Mouse (Mus musculus): ENCODE data around the gene Iqgap1. TPM values are rescaled to one million over a fixed set of nuclear protein-coding genes. Genes with fewer than 3 reads are reported as not detected.

Gene Iqgap1
- 26.9 and 27.3 TPM in 2 replicates for polyA plus RNA-seq (2016; fragmentation: Nextera tagmentation; extraction: Ambion mirVana)

GRCm38 (mm10) chr7:80825843-80826403, at the start of gene Iqgap1:
Iqgap1 (minus strand) TSS chr7:80825974.
- Histone ChIP-seq H3K27me3 (replicated peaks) (no peaks in the 10 kb centered on the region), H3K9ac (no peak within 1 kb of the TSS), H3K4me2 (replicated peaks) (no peak within 1 kb of the TSS), H3K9me3 (no peaks in the 10 kb centered on the region), H3K4me1 (no peaks in the 10 kb centered on the region; the same call in 1 of the 2 replicates), H3K36me3 (no peaks in the 10 kb centered on the region), H3K4me3 (no peak within 1 kb of the TSS), H3K27ac (no peak within 1 kb of the TSS)
- ATAC-seq (ENCODE audit: low FRiP score, low read depth), result no peak
- WGBS, result 80% methylated on average over 11 of the region's 11 CpGs

GRCm38 (mm10) chr7:80873631-80874030, 47.9 kb upstream of the Iqgap1 start:
- ATAC-seq (ENCODE audit: low FRiP score, low read depth), result no peak
- WGBS, result 93% methylated on average over 2 of the region's 2 CpGs
- H3K27ac ChIP-seq, result no peak overlapping the region
- H3K4me3 ChIP-seq, result no peak overlapping the region
- no peaks in the 10 kb centered on the region for H3K9me3 ChIP-seq
- H3K4me1 ChIP-seq, result no peaks in the 10 kb centered on the region
- peaks cover 80% of the 10 kb centered on the region for H3K36me3 ChIP-seq
- H3K9ac ChIP-seq, result no peak overlapping the region
- H3K27me3 ChIP-seq (replicated peaks), result peaks cover 12% of the 10 kb centered on the region
- H3K4me2 ChIP-seq (replicated peaks), result no peak overlapping the region

GRCm38 (mm10) chr7:80873038-80873437, 47.3 kb upstream of the Iqgap1 start:
- peaks cover 86% of the 10 kb centered on the region for H3K36me3 ChIP-seq
- H3K4me2 ChIP-seq (replicated peaks), result no peak overlapping the region
- WGBS, result 85% methylated on average over 5 of the region's 5 CpGs
- H3K9ac ChIP-seq, result no peak overlapping the region
- H3K9me3 ChIP-seq, result no peaks in the 10 kb centered on the region
- H3K27me3 ChIP-seq (replicated peaks), result peaks cover 12% of the 10 kb centered on the region
- no peaks in the 10 kb centered on the region for H3K4me1 ChIP-seq
- ATAC-seq (ENCODE audit: low FRiP score, low read depth), result no peak
- no peak overlapping the region for H3K27ac ChIP-seq
- no peak overlapping the region for H3K4me3 ChIP-seq

GRCm38 (mm10) chr7:80868686-80869085, 42.9 kb upstream of the Iqgap1 start:
- peaks cover 84% of the 10 kb centered on the region for H3K36me3 ChIP-seq
- 93% methylated on average over 2 of the region's 2 CpGs for WGBS

GRCm38 (mm10) chr7:80866514-80867147, 40.9 kb upstream of the Iqgap1 start:
- Histone ChIP-seq H3K36me3 (peaks cover 75% of the 10 kb centered on the region), H3K27me3 (replicated peaks) (no peaks in the 10 kb centered on the region), H3K4me1 (peaks cover 37% of the 10 kb centered on the region)

More at GRCm38 (mm10) chr7:80868686-80869085, 42.9 kb upstream of the Iqgap1 start:
- Histone ChIP-seq H3K27ac (no peak overlapping the region), H3K4me3 (no peak overlapping the region), H3K4me1 (peaks cover 19% of the 10 kb centered on the region), H3K4me2 (replicated peaks) (no peak overlapping the region), H3K27me3 (replicated peaks) (no peaks in the 10 kb centered on the region), H3K9me3 (no peaks in the 10 kb centered on the region), H3K9ac (no peak overlapping the region)
- ATAC-seq (ENCODE audit: low FRiP score, low read depth), result no peak

GRCm38 (mm10) chr7:80865521-80865920, 39.7 kb upstream of the Iqgap1 start:
- Histone ChIP-seq H3K27me3 (replicated peaks) (no peaks in the 10 kb centered on the region), H3K4me2 (replicated peaks) (no peak overlapping the region), H3K4me1 (peaks cover 37% of the 10 kb centered on the region), H3K9me3 (no peaks in the 10 kb centered on the region), H3K27ac (no peak overlapping the region), H3K4me3 (no peak overlapping the region), H3K36me3 (peaks cover 71% of the 10 kb centered on the region), H3K9ac (no peak overlapping the region)
- WGBS, result 95% methylated on average over 7 of the region's 7 CpGs
- ATAC-seq (ENCODE audit: low FRiP score, low read depth), result no peak

More at GRCm38 (mm10) chr7:80866514-80867147, 40.9 kb upstream of the Iqgap1 start:
- no peak for ATAC-seq (ENCODE audit: low FRiP score, low read depth)
- H3K9me3 ChIP-seq, result no peaks in the 10 kb centered on the region
- H3K4me2 ChIP-seq (replicated peaks), result no peak overlapping the region
- H3K27ac ChIP-seq, result no peak overlapping the region
- WGBS, result 92% methylated on average over 7 of the region's 7 CpGs
- no peak overlapping the region for H3K4me3 ChIP-seq
- no peak overlapping the region for H3K9ac ChIP-seq

GRCm38 (mm10) chr7:80864831-80865230, 39.1 kb upstream of the Iqgap1 start:
- Histone ChIP-seq H3K4me1 (peaks cover 40% of the 10 kb centered on the region), H3K27ac (no peak overlapping the region), H3K9ac (no peak overlapping the region), H3K4me2 (replicated peaks) (peak overlapping the region; percentile 76), H3K27me3 (replicated peaks) (no peaks in the 10 kb centered on the region), H3K4me3 (no peak overlapping the region), H3K9me3 (no peaks in the 10 kb centered on the region), H3K36me3 (peaks cover 64% of the 10 kb centered on the region)
- no peak for ATAC-seq (ENCODE audit: low FRiP score, low read depth)
- WGBS, result 72% methylated on average over 8 of the region's 8 CpGs

- peak overlapping the region; percentile 76 for H3K4me2 ChIP-seq (replicated peaks)
- H3K9me3 ChIP-seq, result no peaks in the 10 kb centered on the region
- H3K4me1 ChIP-seq, result peaks cover 40% of the 10 kb centered on the region
- H3K36me3 ChIP-seq, result peaks cover 57% of the 10 kb centered on the region
- 74% methylated on average over 1 of the region's 1 CpGs for WGBS
- no peak overlapping the region for H3K27ac ChIP-seq
- no peak for ATAC-seq (ENCODE audit: low FRiP score, low read depth)
- H3K27me3 ChIP-seq (replicated peaks), result no peaks in the 10 kb centered on the region
- 0 out of 2 replicates have a peak overlapping the region, but pooled peaks have one; percentile 6 for H3K9ac ChIP-seq
- no peak overlapping the region for H3K4me3 ChIP-seq
Measured at GRCm38 (mm10) chr7:80864151-80864550, 38.4 kb upstream of the Iqgap1 start.

GRCm38 (mm10) chr7:80863520-80863919, 37.7 kb upstream of the Iqgap1 start:
- Histone ChIP-seq H3K36me3 (peaks cover 51% of the 10 kb centered on the region), H3K9me3 (no peaks in the 10 kb centered on the region), H3K4me1 (peaks cover 40% of the 10 kb centered on the region), H3K27ac (no peak overlapping the region), H3K4me2 (replicated peaks) (peak overlapping the region; percentile 76), H3K4me3 (no peak overlapping the region), H3K27me3 (replicated peaks) (no peaks in the 10 kb centered on the region), H3K9ac (peak overlapping the region; percentile 6; the same call in 1 of the 2 replicates)
- no peak for ATAC-seq (ENCODE audit: low FRiP score, low read depth)
- 88% methylated on average over 5 of the region's 5 CpGs for WGBS

- peak overlapping the region; percentile 76 for H3K4me2 ChIP-seq (replicated peaks)
- H3K27me3 ChIP-seq (replicated peaks), result no peaks in the 10 kb centered on the region
- H3K9me3 ChIP-seq, result no peaks in the 10 kb centered on the region
- peaks cover 40% of the 10 kb centered on the region for H3K4me1 ChIP-seq
- ATAC-seq (ENCODE audit: low FRiP score, low read depth), result no peak
- H3K27ac ChIP-seq, result no peak overlapping the region
- 86% methylated on average over 2 of the region's 2 CpGs for WGBS
- H3K4me3 ChIP-seq, result no peak overlapping the region
- no peak overlapping the region for H3K9ac ChIP-seq
- peaks cover 40% of the 10 kb centered on the region for H3K36me3 ChIP-seq
Measured at GRCm38 (mm10) chr7:80862475-80862874, 36.7 kb upstream of the Iqgap1 start.

GRCm38 (mm10) chr7:80860729-80861274, 35.0 kb upstream of the Iqgap1 start, which contains the start of gene Zscan2:
Zscan2 (plus strand) TSS chr7:80860920.
- WGBS, result under 1% methylated on average over 40 of the region's 40 CpGs
- H3K4me1 ChIP-seq, result peaks cover 35% of the 10 kb centered on the region
- peaks cover 26% of the 10 kb centered on the region for H3K36me3 ChIP-seq
- H3K4me2 ChIP-seq (replicated peaks), result peak within 1 kb of the TSS; percentile 76
- peak within 1 kb of the TSS; percentile 95 for H3K9ac ChIP-seq
- peak within 1 kb of the TSS; percentile 85 for H3K27ac ChIP-seq
- no peaks in the 10 kb centered on the region for H3K9me3 ChIP-seq
- peak; percentile 98 for ATAC-seq (ENCODE audit: low FRiP score, low read depth)
- no peaks in the 10 kb centered on the region for H3K27me3 ChIP-seq (replicated peaks)
- peak within 1 kb of the TSS; percentile 81 for H3K4me3 ChIP-seq

- Histone ChIP-seq H3K9ac (peak overlapping the region; percentile 95), H3K9me3 (no peaks in the 10 kb centered on the region), H3K4me3 (peak overlapping the region; percentile 81), H3K27ac (no peak overlapping the region), H3K4me1 (peaks cover 33% of the 10 kb centered on the region), H3K4me2 (replicated peaks) (peak overlapping the region; percentile 76), H3K27me3 (replicated peaks) (no peaks in the 10 kb centered on the region), H3K36me3 (peaks cover 20% of the 10 kb centered on the region)
- peak; percentile 71 for ATAC-seq (ENCODE audit: low FRiP score, low read depth)
- WGBS, result under 1% methylated on average over 13 of the region's 13 CpGs
Measured at GRCm38 (mm10) chr7:80860227-80860626, 34.5 kb upstream of the Iqgap1 start.

Data from neural tube, embryonic 12.5 days (tissue).